Mouse (Mus musculus): ENCODE measurements at regions not wholly inside any gene's neighbourhood (a gene's known extent, or its start where the extent isn't known, plus 50 kb on each side); places are given as distances from the start of the nearest gene placed in this dataset.

DNA sequence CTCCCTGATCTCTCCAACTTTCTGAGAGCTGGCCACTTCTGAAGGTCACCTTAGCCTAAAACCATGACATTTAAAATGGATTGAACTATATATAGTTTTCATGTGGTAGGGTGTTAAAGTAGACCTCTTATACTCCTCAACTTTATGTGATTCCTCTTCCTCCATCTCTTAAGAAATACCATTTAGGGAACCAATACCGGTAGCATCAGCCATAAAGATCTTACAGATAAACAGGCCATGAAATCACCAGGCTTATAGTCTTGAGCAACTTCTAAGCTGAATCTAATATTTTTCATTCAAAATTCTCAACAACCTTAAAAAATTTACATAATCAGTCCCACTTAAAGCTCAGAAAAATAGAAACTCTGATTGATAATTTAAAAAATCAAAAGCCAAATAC lies 56.2 kb downstream of the Rpl36a-ps1 start:
- in situ Hi-C loops (cut with MboI, MseI) = no loop called here

DNA sequence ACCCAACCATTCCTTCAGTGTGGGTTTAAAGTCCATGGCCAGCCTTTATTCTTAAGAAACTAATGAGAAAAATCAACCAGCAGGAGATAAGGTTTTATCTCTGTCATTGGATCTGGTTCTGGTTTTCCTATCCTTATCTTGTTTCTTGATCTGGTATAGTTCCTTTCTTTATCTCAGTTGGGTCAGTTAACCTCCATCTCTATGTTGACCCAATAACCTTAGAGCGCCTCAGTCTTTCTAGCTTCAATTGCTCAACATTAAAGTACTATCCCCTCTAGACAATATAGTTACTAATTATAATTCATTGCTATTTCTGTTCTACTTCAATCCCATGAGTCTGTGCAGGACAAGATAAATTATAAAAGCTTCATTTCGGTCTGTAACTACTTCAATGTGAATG lies 56.7 kb downstream of the Rpl36a-ps1 start:
- in situ Hi-C loops (cut with MboI, MseI) = no loop called here

DNA sequence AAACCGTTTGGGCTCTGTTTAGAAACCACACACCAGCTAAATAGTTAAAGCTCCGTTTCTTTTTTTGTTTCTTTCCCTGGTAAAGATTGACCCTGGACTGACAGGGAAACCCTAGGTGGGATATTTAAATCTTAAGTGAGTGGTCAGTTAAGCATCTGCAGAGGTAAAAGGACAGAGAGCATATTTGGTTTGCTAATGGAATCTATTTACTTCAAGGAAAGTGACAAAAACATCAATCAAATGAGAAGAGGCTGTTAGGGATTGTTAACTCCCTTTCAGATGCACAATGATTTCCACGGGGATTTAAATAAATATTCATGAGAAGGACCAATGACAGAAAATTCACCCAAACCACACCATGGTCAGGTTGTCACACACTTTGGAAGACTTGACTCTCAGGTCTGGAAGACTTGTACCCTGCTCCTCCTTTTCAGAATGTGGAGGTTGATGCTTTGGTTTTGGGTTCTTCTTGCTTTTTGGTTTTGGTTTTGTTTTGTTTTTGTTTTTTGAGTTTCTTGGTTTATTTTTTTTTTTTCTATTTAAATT lies 60.7 kb downstream of the Rpl36a-ps1 start:
- in situ Hi-C loops (cut with MboI, MseI) = no loop called here

DNA sequence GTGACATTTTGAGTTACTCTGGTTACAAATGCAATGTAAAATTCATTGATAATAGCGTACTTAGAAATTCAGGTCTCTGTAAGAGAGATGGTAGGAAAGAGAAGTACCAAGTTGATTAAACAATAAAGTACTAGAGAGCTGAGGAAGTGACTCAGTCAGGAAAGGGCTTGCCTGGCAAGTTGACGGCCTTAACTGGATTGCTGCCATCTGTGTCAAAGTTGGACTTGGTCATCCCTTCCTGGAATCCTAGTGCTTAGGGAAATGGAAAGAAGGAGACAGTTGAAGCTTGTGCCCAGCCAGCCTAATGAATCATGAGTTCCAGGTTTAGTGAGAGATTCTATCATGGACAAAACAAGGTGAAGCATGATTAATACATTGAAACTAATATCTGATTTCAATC lies 64.8 kb downstream of the Rpl36a-ps1 start:
- in situ Hi-C loops (cut with MboI, MseI) = no loop called here

DNA sequence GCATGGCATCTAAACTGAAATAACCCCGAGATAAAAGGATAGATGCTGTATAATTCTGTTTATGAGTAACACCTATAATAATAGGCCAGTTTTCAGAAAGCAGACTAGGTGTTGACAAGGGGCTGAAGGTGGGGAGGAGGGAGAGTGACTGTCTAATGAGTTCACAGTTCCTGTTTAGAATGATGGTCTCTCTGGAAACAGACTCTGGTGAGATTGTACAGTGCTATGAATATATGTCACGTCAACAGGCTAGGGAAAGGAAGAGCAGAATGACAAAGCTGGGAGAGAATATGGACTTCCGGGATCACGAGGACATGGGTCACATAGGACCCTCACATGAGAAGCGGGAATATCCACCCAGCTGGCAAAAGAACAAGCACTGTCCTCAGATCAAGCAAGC lies 85.9 kb downstream of the Rpl36a-ps1 start:
- in situ Hi-C loops (cut with MboI, MseI) = no loop called here

DNA sequence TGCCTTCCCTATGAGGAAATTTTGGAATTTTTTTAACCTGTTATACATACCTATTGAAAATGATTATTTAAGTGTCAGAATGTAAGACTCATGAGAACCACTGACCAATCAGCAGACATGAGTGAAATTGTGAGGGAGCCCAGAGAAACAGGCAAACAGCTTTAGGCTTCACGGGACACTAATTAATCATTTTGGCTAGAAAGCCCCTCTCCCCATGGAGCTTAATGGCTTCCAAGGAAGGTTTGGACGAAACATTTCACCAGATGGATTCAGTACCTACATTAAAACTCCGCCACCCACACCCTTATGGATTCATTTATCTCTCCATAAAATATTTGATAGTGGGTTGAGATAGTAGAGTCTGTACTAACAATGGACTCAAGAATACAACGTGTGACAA lies 95.2 kb downstream of the Rpl36a-ps1 start:
- in situ Hi-C loops (cut with MboI, MseI) = no loop called here

DNA sequence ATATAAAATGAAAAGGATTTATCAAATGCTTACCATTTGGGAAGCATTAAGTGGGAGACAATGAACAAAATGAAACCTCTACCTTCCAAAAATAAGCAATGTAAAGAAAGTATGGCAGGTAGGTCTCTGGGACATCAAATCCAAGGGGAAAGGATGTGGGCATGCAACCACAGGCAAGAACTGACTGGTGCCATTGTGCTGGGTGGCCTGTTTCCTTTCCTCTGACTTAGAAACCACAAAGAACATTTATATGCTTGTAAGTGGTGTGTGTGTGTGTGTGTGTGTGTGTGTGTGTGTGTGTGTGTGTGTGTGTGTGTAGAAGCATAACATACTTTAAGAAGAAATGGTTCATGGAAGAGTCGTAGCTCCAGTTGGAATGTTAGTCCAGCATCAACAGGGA lies 96.7 kb downstream of the Rpl36a-ps1 start:
- in situ Hi-C loops (cut with MboI, MseI) = no loop called here

DNA sequence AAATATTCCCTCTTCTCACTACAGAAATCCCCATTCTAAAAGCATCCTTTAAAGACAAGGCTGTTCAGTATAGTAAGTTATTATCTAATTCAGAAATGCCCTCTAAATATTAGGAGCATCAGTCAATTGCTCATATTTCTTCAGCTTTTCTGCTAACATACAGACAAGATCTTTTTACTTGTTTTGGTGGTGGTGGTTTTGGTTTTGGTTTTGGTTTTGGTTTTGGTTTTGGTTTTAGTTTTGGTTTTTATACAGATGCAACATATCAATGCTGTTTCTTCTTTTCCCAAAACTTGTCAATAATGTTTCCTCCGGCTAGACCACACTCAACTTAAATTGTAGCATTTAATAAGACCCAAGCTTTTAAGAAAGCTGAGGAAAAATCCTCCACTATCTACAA lies 98.2 kb downstream of the Rpl36a-ps1 start:
- in situ Hi-C loops (cut with MboI, MseI) = no loop called here

DNA sequence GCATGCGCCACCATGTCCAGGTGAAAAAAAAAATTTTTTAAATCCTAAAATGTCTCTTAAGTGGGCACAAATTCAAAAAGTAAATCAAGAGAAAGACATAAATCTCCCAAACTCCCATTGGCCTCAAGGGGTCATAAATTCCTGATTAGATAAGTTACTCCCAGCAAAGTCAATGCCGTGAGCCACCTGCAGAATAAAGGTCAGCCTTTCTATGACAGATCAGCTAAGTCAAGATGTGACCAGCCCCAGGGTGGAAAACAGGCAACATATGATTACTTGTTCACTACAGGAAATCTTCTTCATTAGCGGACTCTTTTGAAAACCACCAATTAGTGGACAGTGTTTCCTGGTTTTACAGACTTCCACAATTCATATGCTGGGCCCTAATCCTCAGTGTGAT lies 101.4 kb downstream of the Rpl36a-ps1 start:
- in situ Hi-C loops (cut with MboI, MseI) = no loop called here

DNA sequence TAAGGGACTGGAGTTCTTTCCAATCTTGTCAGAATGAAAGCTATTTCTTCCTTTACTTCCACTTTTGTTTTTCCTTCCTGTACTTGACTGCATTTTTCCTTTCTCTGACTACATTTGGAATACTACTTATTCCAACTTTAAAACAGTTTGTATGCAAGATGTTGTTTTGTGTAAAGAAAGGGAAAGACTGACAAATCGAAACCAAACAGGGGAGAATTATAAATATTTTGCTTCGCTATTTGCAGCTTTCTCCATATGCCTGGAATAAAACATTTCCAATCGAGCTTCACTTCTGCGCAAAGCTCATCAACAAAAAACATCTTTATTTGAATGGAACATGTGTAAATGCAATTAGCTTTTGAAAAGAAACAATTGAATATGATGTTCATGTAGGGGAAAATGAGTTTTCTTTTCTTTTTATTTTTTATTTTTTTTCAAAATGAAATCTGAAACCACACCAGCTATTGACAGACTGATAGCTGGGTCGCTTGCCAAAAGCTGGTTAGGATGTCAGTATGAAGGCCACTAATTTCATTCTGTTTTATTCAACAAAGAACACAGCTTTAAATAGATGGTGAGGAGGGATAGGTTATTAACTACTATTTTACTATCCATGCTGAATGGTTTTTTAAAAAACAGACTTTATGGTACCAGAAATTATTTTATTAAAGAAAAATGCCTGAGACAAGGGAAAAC lies 102.7 kb downstream of the Rpl36a-ps1 start:
- in situ Hi-C loops (cut with MboI, MseI) = no loop called here

DNA sequence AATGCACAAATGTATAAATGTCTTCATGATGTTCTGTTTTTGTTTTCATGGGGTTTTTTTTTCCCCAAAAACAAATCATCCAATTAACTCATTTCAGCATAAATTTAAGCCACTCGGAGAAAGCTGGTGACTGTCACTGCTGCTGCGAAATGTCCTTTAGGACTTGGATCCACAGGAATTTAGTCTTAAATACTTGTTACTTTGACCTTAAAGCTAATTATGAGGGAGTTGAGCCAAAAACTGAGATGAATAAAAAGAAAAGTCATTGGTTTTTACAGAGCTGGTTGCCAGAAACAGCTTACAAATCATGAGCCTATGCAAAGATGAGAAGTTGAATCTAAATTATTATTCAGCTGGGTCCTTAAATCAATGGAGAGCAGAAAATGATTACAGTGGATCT lies 106.5 kb downstream of the Rpl36a-ps1 start:
- in situ Hi-C loops (cut with MboI, MseI) = no loop called here

DNA sequence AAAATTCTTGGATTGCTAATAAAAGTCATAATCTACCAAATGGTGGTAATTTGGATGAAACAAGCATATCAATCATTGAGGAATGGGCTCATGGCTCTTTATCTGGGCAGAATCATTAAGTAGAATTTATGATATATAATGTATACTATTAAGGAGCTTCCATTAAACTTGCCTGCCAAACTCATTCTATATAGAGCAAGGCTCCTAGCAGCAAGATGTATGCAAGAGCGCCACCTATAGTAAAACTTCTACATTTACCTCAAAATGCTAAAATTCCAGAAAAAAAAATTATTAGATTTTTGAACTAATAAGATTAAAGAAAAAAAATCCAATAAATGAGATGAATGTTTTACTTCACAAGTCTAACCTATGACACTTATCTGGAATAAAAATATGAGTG lies 107.1 kb downstream of the Rpl36a-ps1 start:
- in situ Hi-C loops (cut with MboI, MseI) = no loop called here

DNA sequence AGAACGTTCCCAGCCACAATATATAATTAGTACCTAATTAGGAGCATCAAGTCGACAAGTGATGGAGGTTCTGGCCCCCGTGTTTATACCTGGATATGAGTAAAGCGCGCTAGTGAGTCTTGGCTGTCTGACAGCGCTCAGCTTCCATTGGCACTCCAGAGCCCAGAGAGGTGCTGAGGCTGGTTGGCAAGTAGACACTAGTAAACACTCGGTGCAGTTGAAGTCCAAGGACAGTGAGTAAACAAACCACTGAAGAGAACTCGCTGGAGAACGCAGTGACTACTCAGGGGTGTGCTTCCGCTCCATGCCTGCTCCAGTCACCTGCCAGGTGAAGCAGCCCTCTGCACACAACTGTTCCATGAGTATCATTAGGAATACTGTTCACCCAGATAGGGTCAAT lies 111.5 kb downstream of the Rpl36a-ps1 start:
- in situ Hi-C loops (cut with MboI, MseI) = no loop called here

DNA sequence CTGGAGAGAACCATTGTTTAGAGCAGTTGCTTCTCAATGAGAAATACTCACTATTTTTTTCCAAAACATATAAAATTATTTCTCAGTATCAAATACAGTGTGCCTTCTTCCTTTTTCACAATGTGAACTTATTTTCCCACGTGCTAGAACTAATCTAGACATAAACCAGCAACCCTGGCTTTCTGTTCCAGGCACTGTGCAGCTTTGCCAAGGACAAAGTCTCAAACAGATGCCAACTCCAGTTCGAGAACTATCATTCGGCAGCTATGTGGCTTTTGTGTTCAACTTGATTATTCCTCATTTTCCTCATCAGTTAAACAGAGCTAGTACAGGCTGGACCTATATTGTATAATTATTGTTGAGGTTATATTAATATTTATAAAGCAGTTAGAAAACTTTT lies 116.2 kb downstream of the Rpl36a-ps1 start:
- in situ Hi-C loops (cut with MboI, MseI) = no loop called here

DNA sequence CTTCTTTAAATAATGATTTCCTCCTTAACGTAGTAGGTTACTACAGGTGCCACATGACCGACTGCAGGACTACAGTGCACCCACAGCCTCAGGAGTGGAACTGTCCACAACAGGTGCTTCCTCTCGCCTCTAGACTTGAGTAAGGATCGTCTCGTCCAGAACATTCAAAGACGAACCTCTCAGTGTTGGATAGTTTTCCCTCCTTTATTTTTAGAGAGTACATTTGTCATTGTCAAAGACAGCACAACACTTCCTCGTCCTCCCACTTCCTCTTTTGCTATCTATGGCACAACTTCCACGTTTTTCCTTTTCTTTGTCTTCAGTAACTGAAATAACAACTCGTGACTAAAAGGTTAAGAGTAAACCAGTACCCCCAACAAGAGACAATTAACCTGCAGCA lies 120.7 kb downstream of the Rpl36a-ps1 start:
- in situ Hi-C loops (cut with MboI, MseI) = no loop called here

DNA sequence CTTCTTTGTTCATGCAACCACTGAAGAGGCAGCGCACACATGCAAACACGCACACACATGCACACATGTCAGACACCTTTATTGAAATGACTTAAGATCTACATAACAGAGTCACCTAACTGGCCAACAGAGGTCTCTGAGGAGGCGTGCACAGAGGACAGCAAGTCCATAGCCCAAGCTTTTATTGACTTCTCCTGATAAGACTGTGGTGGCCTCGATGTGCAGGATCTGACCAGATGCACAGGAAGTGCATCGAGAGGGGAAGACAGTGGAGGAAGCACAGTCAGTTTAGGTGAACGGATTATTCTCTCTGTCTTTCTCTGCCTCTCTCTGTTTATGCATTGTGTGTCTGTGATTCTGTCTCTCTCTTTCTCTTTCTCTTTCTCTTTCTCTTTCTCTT lies 124.2 kb downstream of the Rpl36a-ps1 start:
- in situ Hi-C loops (cut with MboI, MseI) = no loop called here

DNA sequence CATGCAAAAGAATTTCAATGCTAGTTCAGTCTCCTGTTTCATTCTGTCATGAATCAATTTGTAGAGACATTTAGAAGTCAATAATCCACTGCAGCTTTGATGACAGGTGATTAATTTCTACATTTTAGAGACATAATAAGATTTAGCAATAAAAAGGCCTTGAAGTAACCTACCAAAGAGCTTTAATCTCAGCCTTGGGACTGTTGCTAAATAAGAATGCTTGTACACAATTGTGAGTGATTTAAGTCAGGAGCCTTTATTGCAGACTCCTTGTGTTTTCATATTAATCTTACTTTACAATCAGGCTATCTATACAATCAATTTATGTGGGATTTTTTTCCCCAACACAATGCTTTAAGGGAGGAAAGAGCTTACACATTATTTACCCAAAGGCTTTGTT lies 127.2 kb downstream of the Rpl36a-ps1 start:
- in situ Hi-C loops (cut with MboI, MseI) = no loop called here

DNA sequence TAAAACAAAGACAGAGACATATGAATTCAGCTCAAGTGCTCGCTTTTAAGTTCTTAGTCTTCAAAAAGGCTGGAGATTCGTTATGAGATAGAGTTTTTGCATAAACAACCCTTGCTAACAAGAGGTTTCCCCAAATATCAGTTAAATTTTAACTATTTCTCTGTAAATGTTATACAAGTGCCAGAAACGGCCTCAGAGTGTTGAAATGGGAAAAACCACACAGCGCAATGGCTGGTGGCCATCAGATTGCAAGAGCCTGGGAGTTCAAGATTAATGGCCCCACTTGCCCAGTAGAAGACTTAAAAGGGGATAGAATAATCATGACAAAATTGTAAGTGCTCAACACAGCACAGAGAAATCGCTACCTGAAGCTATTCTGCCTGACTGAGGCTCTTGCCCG lies 130.1 kb downstream of the Rpl36a-ps1 start:
- in situ Hi-C loops (cut with MboI, MseI) = no loop called here

DNA sequence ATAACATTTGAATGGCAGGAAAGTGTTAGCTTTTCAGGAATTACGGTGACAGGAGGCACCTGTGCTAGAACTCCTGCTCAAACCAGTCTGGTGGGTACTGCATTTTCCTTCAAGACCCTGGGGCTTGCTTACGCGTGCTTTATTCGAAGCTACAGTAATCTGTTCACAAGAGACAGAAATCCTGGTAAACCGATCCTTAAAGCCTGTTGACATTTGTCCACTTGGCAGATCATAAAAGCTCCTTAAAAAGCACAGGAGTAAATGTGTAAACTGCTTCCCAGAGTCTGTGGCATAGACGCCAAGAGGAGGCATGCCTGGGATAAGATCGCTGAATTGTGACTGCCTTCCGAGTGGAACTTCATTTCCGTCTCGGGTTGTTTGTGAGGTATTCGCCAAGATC lies 130.5 kb downstream of the Rpl36a-ps1 start:
- in situ Hi-C loops (cut with MboI, MseI) = no loop called here

DNA sequence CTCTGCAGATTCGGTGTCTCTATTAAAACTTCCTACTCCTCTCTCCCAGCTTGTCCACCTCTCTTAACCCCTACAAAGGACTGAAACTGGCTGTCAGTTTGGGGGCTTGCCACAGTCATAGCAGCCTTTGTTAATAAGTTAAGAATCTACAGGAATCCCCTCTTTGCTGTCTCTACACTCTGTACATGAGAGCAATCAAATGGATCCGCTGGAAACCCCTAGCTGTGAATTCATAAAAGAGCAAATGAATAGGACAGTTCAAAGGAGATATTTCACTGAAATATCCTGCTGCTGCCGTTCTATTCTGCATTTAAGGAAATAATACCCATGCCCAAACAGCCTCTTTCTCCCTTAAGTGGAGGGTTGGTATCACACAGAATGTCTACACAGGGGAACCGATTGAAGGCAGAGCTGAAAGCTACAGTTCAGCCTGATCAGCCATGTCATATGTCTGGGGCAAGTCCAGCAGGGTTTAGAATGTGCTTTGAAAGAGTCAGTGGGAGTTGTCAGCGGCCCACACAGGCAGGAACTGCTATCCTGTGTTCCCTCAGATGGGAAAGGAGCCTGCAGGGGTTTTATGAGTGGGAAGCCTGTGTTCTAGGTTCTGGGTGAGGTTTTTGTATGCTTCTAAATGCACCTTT lies 131.9 kb downstream of the Rpl36a-ps1 start:
- in situ Hi-C loops (cut with MboI, MseI) = no loop called here

DNA sequence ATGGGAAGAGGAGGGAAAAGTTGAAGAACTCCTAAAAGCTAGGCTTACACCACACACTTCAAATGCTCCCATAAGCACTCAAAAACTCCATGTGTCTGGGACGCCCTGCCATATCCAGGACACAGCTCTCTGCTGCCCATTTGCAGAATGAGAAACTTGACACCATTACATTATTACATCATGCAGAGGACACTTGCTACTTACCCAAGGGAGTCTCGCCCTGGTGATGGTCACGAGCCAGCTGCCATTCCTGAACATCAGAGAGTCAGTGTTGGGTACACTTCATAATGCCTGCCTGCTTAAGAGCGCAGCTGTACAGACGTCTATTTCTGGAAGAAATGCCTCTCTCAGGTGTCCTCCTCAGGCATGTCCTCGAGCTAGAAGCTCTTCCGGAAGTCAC lies 135.3 kb downstream of the Rpl36a-ps1 start:
- in situ Hi-C loops (cut with MboI, MseI) = no loop called here

DNA sequence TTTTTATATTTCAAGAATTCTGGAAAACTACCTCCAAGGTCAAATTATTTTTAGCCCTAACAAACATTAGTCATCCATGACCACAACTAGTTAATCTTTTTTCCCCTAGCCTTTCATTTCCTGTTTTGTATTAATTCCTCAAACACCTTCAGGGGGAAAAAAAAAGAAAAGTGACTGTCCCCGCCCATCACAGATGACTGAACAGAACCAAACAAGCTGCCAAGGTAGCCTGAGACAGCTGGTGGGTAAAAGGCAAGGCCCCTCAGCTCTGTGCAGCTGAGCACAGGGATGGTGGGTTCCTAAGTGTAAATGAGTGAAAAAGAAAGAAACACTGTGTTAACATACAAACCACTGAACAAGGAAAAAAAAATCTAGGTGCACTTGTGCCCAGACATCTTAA lies 145.6 kb downstream of the Rpl36a-ps1 start:
- in situ Hi-C loops (cut with MboI, MseI) = no loop called here

DNA sequence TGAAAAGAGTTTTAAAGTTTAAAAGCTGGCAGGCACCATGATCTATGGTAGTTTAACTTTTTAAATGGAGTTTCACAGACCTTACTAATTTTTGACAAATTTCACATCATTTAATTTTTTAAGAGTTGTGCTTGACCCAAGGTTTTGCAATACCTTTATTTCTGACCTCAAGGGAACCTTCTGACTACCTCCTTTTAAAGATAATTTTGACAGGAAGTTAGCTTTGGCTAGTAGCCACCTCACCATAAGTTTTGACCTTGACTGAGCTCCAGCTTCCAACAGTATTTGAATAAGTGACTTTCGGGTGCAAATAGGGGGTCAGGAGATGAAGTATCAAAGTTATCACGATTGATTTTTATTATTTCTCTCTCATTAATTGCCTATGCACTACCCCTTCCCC lies 149.9 kb downstream of the Rpl36a-ps1 start:
- in situ Hi-C loops (cut with MboI, MseI) = no loop called here

DNA sequence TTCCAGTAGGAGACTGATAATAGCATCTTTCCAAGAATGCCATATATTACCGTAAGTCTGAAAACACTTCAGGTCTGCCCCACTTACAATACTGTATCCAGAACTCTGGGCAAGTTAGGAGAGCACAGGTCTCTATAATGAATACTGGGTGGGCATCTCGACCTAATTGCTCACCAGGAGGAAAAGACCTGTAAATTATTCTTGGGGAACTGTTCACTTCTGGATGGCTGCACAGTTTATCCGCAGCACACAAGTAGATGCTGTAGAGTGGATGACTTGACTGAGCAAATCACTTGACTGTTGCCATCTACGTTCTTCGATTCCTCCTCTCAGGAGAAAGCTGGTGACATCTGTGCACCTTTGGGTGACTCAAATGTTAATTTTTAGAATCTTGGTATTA lies 159.8 kb downstream of the Rpl36a-ps1 start:
- in situ Hi-C loops (cut with MboI, MseI) = no loop called here

Data from T-helper 2 cell (primary cell).